Mouse (Mus musculus) WW6 (cell line): ENCODE data around the gene Lyve1.
"Not testable (repeated sequence)": the region's sequence is repeated elsewhere in the genome, so short reads cannot be mapped to it uniquely, and the experiment has no call there.

Experiments used
- DNase-seq: peaks from one replicate; pipeline ENCODE4 v3.0.0-alpha.2; 2013; ENCODE audit warnings: low read depth, low spot score

Lyve1 gene

GRCm38 (mm10) chr7:110862751-110863289 is at the start of gene Lyve1:
TSS of gene Lyve1 (minus strand) at chr7:110863239.
- no peak for DNase-seq

GRCm38 (mm10) chr7:110908209-110909144 is 45.4 kb upstream of the Lyve1 start:
- no peak for DNase-seq

- no peak for DNase-seq
Observed at GRCm38 (mm10) chr7:110906566-110906965, 43.5 kb upstream of the Lyve1 start.

GRCm38 (mm10) chr7:110903226-110903625 is 40.2 kb upstream of the Lyve1 start:
- DNase-seq = no peak

DNA sequence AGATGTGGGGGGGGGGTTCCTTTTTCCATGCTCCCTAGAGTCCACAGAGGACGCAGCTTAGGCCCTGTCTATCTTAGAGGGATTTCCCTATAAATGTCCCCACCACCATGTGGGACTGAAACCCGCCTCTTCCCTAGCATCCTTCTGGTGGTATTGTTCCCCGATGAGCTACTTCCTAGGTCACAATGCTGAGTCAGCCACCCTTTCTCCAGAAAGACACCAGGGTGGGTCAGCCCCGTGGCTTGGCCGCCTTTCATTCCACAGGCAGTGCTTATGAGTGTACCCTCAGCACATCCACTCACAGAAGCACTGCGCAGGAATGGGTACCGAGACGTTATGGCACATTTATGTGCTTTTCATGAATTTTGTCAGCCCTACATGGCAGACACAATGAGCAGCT is 34.2 kb upstream of the Lyve1 start:
- DNase-seq = no peak

GRCm38 (mm10) chr7:110896453-110896852 is 33.4 kb upstream of the Lyve1 start:
- no peak for DNase-seq

- not testable (repeated sequence) for DNase-seq
Observed at GRCm38 (mm10) chr7:110895772-110896171, 32.7 kb upstream of the Lyve1 start.

GRCm38 (mm10) chr7:110894673-110895072 is 31.6 kb upstream of the Lyve1 start:
- DNase-seq = no peak

- no peak for DNase-seq
Observed at GRCm38 (mm10) chr7:110893943-110894610, 31.0 kb upstream of the Lyve1 start.

- DNase-seq = no peak
Observed at GRCm38 (mm10) chr7:110891501-110891986, 28.5 kb upstream of the Lyve1 start.

GRCm38 (mm10) chr7:110881746-110882333 is 18.8 kb upstream of the Lyve1 start:
- DNase-seq = no peak

GRCm38 (mm10) chr7:110878028-110878427 is 15.0 kb upstream of the Lyve1 start:
- DNase-seq = no peak

- no peak for DNase-seq
Observed at GRCm38 (mm10) chr7:110876965-110877364, 13.9 kb upstream of the Lyve1 start.

- no peak for DNase-seq
Observed at GRCm38 (mm10) chr7:110868807-110869206, 5.8 kb upstream of the Lyve1 start.

- DNase-seq = no peak
Observed at GRCm38 (mm10) chr7:110867116-110867515, 4.1 kb upstream of the Lyve1 start.

GRCm38 (mm10) chr7:110866021-110866420 is 3.0 kb upstream of the Lyve1 start:
- no peak for DNase-seq

GRCm38 (mm10) chr7:110865570-110865969 is 2.5 kb upstream of the Lyve1 start:
- DNase-seq = no peak

GRCm38 (mm10) chr7:110865038-110865437 is 2.0 kb upstream of the Lyve1 start:
- DNase-seq = no peak

DNA sequence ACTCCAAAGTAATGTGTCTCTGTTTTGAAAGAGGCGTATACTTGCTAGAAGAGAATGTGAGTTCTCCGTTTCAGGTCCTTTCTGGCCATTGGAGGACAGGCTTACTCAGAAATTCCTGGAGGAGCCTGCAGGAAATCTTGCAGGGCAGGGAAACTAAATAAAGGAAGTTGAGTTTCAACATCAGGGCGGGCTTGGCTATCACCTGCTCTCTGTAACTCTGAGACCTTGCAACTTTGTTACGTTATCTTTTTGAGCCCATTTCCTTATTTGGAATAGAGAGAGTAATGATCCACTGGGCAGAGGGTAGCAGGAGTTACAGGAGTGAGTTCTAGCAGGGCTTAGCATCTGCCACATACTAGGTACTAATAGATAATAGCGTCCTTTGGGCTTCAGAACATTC is 2.9 kb downstream of the Lyve1 start:
- no peak for DNase-seq

- no peak for DNase-seq
Observed at GRCm38 (mm10) chr7:110855604-110856003, 7.4 kb downstream of the Lyve1 start.

DNA sequence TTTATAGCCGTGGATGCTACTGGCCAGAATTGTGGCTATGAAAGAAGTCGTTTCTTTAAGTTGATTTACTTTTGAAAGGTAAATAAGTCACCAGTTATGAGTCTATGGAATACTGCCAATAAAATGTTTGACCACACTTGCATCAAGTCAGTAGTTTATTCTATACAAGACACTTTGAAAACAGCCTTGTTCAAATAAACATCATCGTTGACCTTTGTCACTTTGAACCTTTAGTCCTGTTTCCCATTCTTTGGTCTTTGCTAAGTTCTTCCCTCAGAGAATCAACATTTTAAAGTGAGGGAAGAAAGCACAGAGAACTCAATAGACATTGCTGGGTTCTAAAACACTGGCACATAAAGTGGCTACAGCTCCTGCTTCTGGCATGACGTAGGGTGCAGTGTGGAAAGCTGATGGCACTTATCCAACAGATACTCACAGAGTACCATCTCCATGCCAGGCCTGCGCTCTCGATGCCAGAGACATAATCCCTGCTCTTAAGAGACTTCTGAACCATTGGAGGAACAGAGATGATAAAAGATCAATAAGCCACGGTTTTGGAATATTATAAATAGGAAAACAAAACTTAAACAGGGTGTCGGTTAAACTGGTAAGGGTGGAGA is 8.0 kb downstream of the Lyve1 start:
- DNase-seq = no peak

- DNase-seq = no peak
Observed at GRCm38 (mm10) chr7:110854519-110854918, 8.5 kb downstream of the Lyve1 start.
